Mouse (Mus musculus) forebrain, embryonic 16.5 days (tissue): ENCODE results near the gene Adgrg6. TPM values are rescaled to one million over a fixed set of nuclear protein-coding genes. Genes with fewer than 3 reads are reported as not detected.

Experiments used
- ATAC-seq: fragments of 200-750 bp; cut with Nextera tagmentation; 2 replicates; pipeline ENCODE4 v1.8.0; 2017; ENCODE audit warnings: mild to moderate bottlenecking, moderate library complexity
- H3K27ac ChIP-seq: fragments of 300-500 bp; sonication (generic); 2 replicates; pipeline ENCODE4 v1.5.1; 2014; ENCODE audit warnings: low read length, control low read depth
- H3K27me3 ChIP-seq: fragments of 300-500 bp; sonication (generic); replicated peaks from 2 replicates; pipeline ENCODE4 v1.6.1; 2014; ENCODE audit warnings: low read length; ENCODE audit not compliant: control insufficient read depth, insufficient read depth
- H3K36me3 ChIP-seq: fragments of 300-500 bp; sonication (generic); 2 replicates; pipeline ENCODE4 v1.6.1; 2014; ENCODE audit not compliant: control insufficient read depth, insufficient read depth
- H3K4me1 ChIP-seq: fragments of 300-500 bp; sonication (generic); replicated peaks from 2 replicates; pipeline ENCODE4 v1.6.1; 2014; ENCODE audit warnings: low read length; ENCODE audit not compliant: control insufficient read depth, insufficient read depth
- H3K4me2 ChIP-seq: fragments of 300-500 bp; sonication (generic); 2 replicates; pipeline ENCODE4 v1.6.1; 2014; ENCODE audit warnings: mild to moderate bottlenecking, low read length, control low read depth
- H3K4me3 ChIP-seq: fragments of 300-500 bp; sonication (generic); replicated peaks from 2 replicates; pipeline ENCODE4 v1.5.1; 2014; ENCODE audit warnings: mild to moderate bottlenecking, low read length, control low read depth
- H3K9ac ChIP-seq: fragments of 300-500 bp; sonication (generic); replicated peaks from 2 replicates; pipeline ENCODE4 v1.6.1; 2014; ENCODE audit warnings: low read depth, low read length, control low read depth
- H3K9me3 ChIP-seq: fragments of 300-500 bp; sonication (generic); 2 replicates; pipeline ENCODE4 v1.6.1; 2016; ENCODE audit warnings: low read length; ENCODE audit not compliant: control insufficient read depth
- WGBS: fragments of 180-500 bp; shearing (Covaris S2); extraction: QIAGEN DNeasy Blood & Tissue Kit; methylation state at CpG from one replicate; pipeline ENCODE4 v1.1.7; 2014; 5-methylcytosine and 5-hydroxymethylcytosine counted together
- polyA plus RNA-seq: library from polyadenylated mRNA; unstranded; fragments of >200 nt; fragmentation: Nextera tagmentation; extraction: Ambion mirVana; gene quantifications from 2 replicates; pipeline ENCODE4 v1.2.1, GENCODE M21; 2015

Adgrg6 gene
- polyA plus RNA-seq, 1 experiment from 2014 or later, result 0.61 TPM

- Histone ChIP-seq H3K27me3 (no peaks in the 10 kb centered on the region), H3K36me3 (no peaks in the 10 kb centered on the region), H3K9me3 (no peaks in the 10 kb centered on the region), H3K9ac (no peak overlapping the region), H3K4me1 (no peaks in the 10 kb centered on the region), H3K4me2 (no peak overlapping the region), H3K4me3 (no peak overlapping the region), H3K27ac (no peak overlapping the region)
- WGBS, result 26% methylated on average over 3 of the region's 3 CpGs
- ATAC-seq, result peak; percentile 85
Observed at GRCm38 (mm10) chr10:14451811-14452210, 93.6 kb downstream of the Adgrg6 start.

- 75% methylated on average over 7 of the region's 7 CpGs for WGBS
- H3K27ac ChIP-seq, result no peak overlapping the region
- no peaks in the 10 kb centered on the region for H3K36me3 ChIP-seq
- no peak overlapping the region for H3K4me2 ChIP-seq
- ATAC-seq, result no peak
- H3K27me3 ChIP-seq, result no peaks in the 10 kb centered on the region
- H3K9me3 ChIP-seq, result no peaks in the 10 kb centered on the region
- H3K9ac ChIP-seq, result no peak overlapping the region
- no peak overlapping the region for H3K4me3 ChIP-seq
- no peaks in the 10 kb centered on the region for H3K4me1 ChIP-seq
Observed at GRCm38 (mm10) chr10:14450073-14450472, 95.4 kb downstream of the Adgrg6 start.

- no peak overlapping the region for H3K9ac ChIP-seq
- H3K27me3 ChIP-seq, result no peaks in the 10 kb centered on the region
- H3K9me3 ChIP-seq, result no peaks in the 10 kb centered on the region
- no peak for ATAC-seq
- no peak overlapping the region for H3K4me2 ChIP-seq
- H3K27ac ChIP-seq, result no peak overlapping the region
- H3K4me3 ChIP-seq, result no peak overlapping the region
- no peaks in the 10 kb centered on the region for H3K4me1 ChIP-seq
- WGBS, result 91% methylated on average over 12 of the region's 12 CpGs
- no peaks in the 10 kb centered on the region for H3K36me3 ChIP-seq
Observed at GRCm38 (mm10) chr10:14445590-14446291, 99.7 kb downstream of the Adgrg6 start.

- Histone ChIP-seq H3K9ac (no peak overlapping the region), H3K4me2 (no peak overlapping the region), H3K9me3 (no peaks in the 10 kb centered on the region), H3K27ac (no peak overlapping the region), H3K4me3 (no peak overlapping the region), H3K36me3 (no peaks in the 10 kb centered on the region), H3K27me3 (no peaks in the 10 kb centered on the region), H3K4me1 (no peaks in the 10 kb centered on the region)
- 91% methylated on average over 9 of the region's 9 CpGs for WGBS
- ATAC-seq, result 0 out of 2 replicates have a peak, but pooled peaks have one; percentile 54
Observed at GRCm38 (mm10) chr10:14440860-14441579, 104.4 kb downstream of the Adgrg6 start.

- no peak for ATAC-seq
- H3K9me3 ChIP-seq, result peaks cover 12% of the 10 kb centered on the region
- H3K4me3 ChIP-seq, result no peak overlapping the region
- H3K36me3 ChIP-seq, result no peaks in the 10 kb centered on the region
- H3K27me3 ChIP-seq, result no peaks in the 10 kb centered on the region
- H3K9ac ChIP-seq, result no peak overlapping the region
- WGBS, result 69% methylated on average over 1 of the region's 1 CpGs
- H3K4me2 ChIP-seq, result no peak overlapping the region
- no peak overlapping the region for H3K27ac ChIP-seq
- H3K4me1 ChIP-seq, result no peaks in the 10 kb centered on the region
Observed at GRCm38 (mm10) chr10:14404070-14404469, 141.4 kb downstream of the Adgrg6 start.

GRCm38 (mm10) chr10:14401744-14402143 is 143.7 kb downstream of the Adgrg6 start:
- H3K27me3 ChIP-seq, result no peaks in the 10 kb centered on the region
- WGBS, result 88% methylated on average over 8 of the region's 8 CpGs
- H3K4me2 ChIP-seq, result no peak overlapping the region
- no peak overlapping the region for H3K27ac ChIP-seq
- no peaks in the 10 kb centered on the region for H3K36me3 ChIP-seq
- H3K9me3 ChIP-seq, result peaks cover 4% of the 10 kb centered on the region; the same call in 1 of the 2 replicates
- no peak for ATAC-seq
- no peak overlapping the region for H3K4me3 ChIP-seq
- H3K9ac ChIP-seq, result no peak overlapping the region
- H3K4me1 ChIP-seq, result no peaks in the 10 kb centered on the region

GRCm38 (mm10) chr10:14391025-14391639 is 154.3 kb downstream of the Adgrg6 start:
- Histone ChIP-seq H3K4me2 (no peak overlapping the region), H3K4me1 (no peaks in the 10 kb centered on the region), H3K9me3 (no peaks in the 10 kb centered on the region), H3K36me3 (no peaks in the 10 kb centered on the region), H3K27ac (no peak overlapping the region), H3K4me3 (no peak overlapping the region), H3K27me3 (no peaks in the 10 kb centered on the region), H3K9ac (no peak overlapping the region)
- peak; percentile 96 for ATAC-seq
- 11% methylated on average over 11 of the region's 11 CpGs for WGBS

- Histone ChIP-seq H3K36me3 (no peaks in the 10 kb centered on the region), H3K27ac (no peak overlapping the region), H3K9me3 (no peaks in the 10 kb centered on the region), H3K9ac (no peak overlapping the region), H3K4me2 (no peak overlapping the region), H3K27me3 (no peaks in the 10 kb centered on the region), H3K4me1 (no peaks in the 10 kb centered on the region), H3K4me3 (no peak overlapping the region)
- WGBS, result 93% methylated on average over 5 of the region's 5 CpGs
- no peak for ATAC-seq
Observed at GRCm38 (mm10) chr10:14385574-14385973, 159.9 kb downstream of the Adgrg6 start.

GRCm38 (mm10) chr10:14365065-14365589 is 180.3 kb downstream of the Adgrg6 start:
- Histone ChIP-seq H3K9ac (no peak overlapping the region), H3K27me3 (no peaks in the 10 kb centered on the region), H3K36me3 (no peaks in the 10 kb centered on the region), H3K4me3 (no peak overlapping the region), H3K4me1 (no peaks in the 10 kb centered on the region), H3K9me3 (no peaks in the 10 kb centered on the region), H3K4me2 (no peak overlapping the region), H3K27ac (no peak overlapping the region)
- WGBS, result 100% methylated on average over 1 of the region's 1 CpGs
- no peak for ATAC-seq
